Mouse (Mus musculus) kidney, adult 2 months (tissue): Measurements from ENCODE around the gene Rab36.

Experiments used
- CTCF ChIP-seq: fragments of 200-500 bp; conservative IDR thresholded peaks from 2 replicates; pipeline ENCODE4 v1.5.1; 2011; ENCODE audit warnings: low read depth, mild to moderate bottlenecking, control low read depth, low read length, moderate library complexity, mixed read lengths; ENCODE audit not compliant: insufficient read depth, insufficient read length
- POLR2A ChIP-seq: fragments of 200-500 bp; IDR thresholded peaks from one replicate; pipeline ENCODE4 v1.6.1; 2011; ENCODE audit warnings: low read depth, low read length, control low read depth

DNA sequence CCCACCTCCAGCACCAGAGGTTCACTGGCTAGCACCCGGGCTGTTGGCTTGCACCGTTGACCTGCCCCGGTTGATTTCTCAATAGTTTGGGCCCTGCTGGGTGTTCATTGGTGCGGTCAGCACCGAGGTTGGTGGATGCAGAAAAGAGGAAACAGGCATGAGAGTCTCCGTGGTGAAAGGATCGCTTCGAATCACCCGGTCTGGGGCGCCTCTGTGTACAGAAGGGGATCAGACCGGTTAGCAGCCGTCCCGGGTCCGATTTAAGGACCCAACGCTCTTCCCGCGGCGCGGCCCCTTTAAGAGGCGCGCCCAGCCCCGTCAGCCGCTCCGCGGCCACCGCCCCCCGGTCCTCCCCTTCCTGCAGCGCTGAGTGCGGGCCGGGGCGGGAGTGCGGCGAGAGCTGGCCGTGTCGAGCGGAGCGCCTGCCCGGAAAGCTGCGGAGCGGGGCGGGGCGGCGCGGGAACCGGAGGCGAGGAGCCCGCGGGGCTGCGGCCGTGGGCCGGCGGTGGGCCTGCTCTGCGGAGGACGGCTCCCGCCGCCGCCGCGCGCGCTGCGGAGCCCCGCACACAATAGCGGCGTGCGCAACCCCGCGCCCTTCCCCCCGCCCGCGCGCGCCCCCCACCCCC is 23.5 kb downstream of the Rab36 start, which contains the start of gene Bcr:
- no peak for TF ChIP-seq CTCF
- TF ChIP-seq POLR2A = no peak
